Mouse (Mus musculus) embryonic fibroblast, embryonic 13.5 days (primary cell): ENCODE data around the gene Erich6.
"Not testable (repeated sequence)": the region's sequence is repeated elsewhere in the genome, so short reads cannot be mapped to it uniquely, and the experiment has no call there.

Source experiments
- CTCF ChIP-seq: IDR thresholded peaks from 2 replicates; pipeline ENCODE4 v1.5.1; 2011; ENCODE audit warnings: mild to moderate bottlenecking, control low read depth, low read length, moderate library complexity, borderline replicate concordance; ENCODE audit not compliant: insufficient read depth
- POLR2A ChIP-seq: IDR thresholded peaks from 2 replicates; pipeline ENCODE4 v1.6.1; 2011; ENCODE audit warnings: low read depth, mild to moderate bottlenecking, control low read depth, low read length, moderate library complexity

GRCm38 (mm10) chr3:58590544-58590943 is 46.5 kb downstream of the Erich6 start:
- TF ChIP-seq POLR2A, CTCF: not testable (repeated sequence)
